Mouse (Mus musculus): ENCODE data around the gene 1700020N01Rik. TPM values are rescaled to one million over a fixed set of nuclear protein-coding genes. Genes with fewer than 3 reads are reported as not detected.

1700020N01Rik gene
- polyA plus RNA-seq, 1 experiment = 0.09 TPM

DNA sequence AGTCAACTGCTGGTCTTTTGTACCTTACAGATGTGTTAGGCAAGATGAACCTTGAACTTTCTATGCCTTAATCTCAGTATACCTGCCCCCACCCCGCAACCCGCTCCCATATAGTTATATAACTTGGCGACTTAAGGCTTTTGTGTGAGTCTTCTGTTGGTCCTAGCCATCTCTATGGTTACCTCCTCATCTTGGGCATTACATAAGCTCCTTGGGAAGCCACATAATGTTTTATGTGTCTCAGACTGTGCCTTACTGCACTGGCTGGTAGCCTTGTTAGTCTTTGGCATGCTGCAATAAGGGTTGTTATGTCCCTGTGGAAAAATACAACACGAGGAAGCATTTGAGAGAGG lies 39.3 kb upstream of the 1700020N01Rik start:
- Histone ChIP-seq H3K36me3 (ENCODE audit: control insufficient read depth, insufficient read depth, low read length) (no peaks in the 10 kb centered on the region), H3K4me3 (ENCODE audit: insufficient read depth, low read depth, low read length) (no peak overlapping the region), H3K27me3 (replicated peaks; ENCODE audit: control insufficient read depth, insufficient read depth, low read length) (no peaks in the 10 kb centered on the region), H3K27ac (ENCODE audit: insufficient read depth, low read depth, low read length) (peak overlapping the region; percentile 91), H3K4me1 (ENCODE audit: control insufficient read depth, insufficient read depth, low read length) (peaks cover 23% of the 10 kb centered on the region)
- 67% methylated on average over 4 of the region's 4 CpGs for WGBS
- TF ChIP-seq CTCF (conservative IDR thresholded peaks at IDR 0.05; ENCODE audit: insufficient read depth, insufficient read length, low read depth, low read length) = no peak
- TF ChIP-seq POLR2A (IDR thresholded peaks at IDR 0.05; ENCODE audit: low read depth, low read length) = no peak
- no peak for DNase-seq

DNA sequence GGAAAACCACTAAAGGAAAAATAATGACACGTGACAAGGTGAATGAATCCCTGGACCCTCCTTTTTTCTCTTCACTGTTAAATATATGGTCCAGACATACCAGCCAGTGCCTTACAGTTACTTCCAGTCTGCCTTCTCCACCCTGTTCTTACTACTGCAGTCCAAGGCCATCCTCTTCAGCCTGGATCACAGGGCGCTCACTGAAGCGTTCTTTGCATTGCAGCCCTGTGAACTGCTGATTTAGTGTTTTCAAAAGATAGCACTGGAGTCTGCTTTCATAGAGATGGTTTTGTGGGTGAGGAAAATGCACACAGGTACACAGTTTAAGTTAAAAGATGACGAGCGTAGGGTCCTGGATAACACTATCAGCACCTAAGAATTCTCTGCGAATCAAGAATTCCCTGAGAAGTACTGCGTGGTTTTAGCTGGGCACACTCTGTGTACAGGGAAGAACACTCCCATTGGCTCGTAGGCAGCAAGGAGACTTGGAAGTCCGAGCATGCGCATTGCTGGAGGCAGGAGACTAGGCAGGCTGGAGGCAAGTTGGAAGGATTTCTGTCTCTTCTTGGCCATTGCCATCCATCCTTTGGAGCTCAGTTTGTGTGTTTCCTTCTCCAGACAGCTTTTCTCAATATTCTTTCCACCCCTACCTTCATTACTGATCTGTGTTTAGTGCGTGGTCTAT lies 37.9 kb upstream of the 1700020N01Rik start:
- H3K4me3 ChIP-seq (ENCODE audit: insufficient read depth, low read depth, low read length) = no peak overlapping the region
- peaks cover 20% of the 10 kb centered on the region for H3K4me1 ChIP-seq (ENCODE audit: control insufficient read depth, insufficient read depth, low read length)
- H3K36me3 ChIP-seq (ENCODE audit: control insufficient read depth, insufficient read depth, low read length) = no peaks in the 10 kb centered on the region
- no peaks in the 10 kb centered on the region for H3K27me3 ChIP-seq (replicated peaks; ENCODE audit: control insufficient read depth, insufficient read depth, low read length)
- H3K27ac ChIP-seq (ENCODE audit: insufficient read depth, low read depth, low read length) = peak overlapping the region; percentile 9; the same call in 1 of the 2 replicates
- DNase-seq = peak; percentile 64
- 60% methylated on average over 11 of the region's 11 CpGs for WGBS
- no peak for TF ChIP-seq POLR2A (IDR thresholded peaks at IDR 0.05; ENCODE audit: low read depth, low read length)
- TF ChIP-seq CTCF (conservative IDR thresholded peaks at IDR 0.05; ENCODE audit: insufficient read depth, insufficient read length, low read depth, low read length) = no peak

DNA sequence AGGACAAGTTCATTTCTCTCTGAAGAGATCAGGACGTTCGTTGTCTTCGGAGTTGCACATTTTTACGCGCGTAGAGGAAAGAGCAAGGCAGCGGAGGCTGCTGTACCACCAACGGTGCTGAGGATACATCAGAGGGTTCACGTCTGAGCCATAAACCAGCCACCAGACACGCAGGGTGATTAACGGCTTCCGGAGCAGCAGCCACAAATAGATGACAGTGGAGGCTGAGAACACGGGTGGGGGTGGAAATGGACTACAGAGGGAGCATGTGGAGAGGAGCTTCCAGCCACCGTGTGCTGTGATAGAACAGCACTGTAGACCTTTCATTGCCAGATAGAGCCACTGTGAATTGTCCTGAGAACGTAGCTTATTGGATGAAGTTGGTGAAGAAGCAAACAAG lies 33.2 kb upstream of the 1700020N01Rik start:
- H3K36me3 ChIP-seq (ENCODE audit: control insufficient read depth, insufficient read depth, low read length) = no peaks in the 10 kb centered on the region
- WGBS = 52% methylated on average over 15 of the region's 15 CpGs
- H3K27ac ChIP-seq (ENCODE audit: insufficient read depth, low read depth, low read length) = peak overlapping the region; percentile 71
- no peaks in the 10 kb centered on the region for H3K27me3 ChIP-seq (replicated peaks; ENCODE audit: control insufficient read depth, insufficient read depth, low read length)
- peaks cover 2% of the 10 kb centered on the region; the same call in 1 of the 2 replicates for H3K4me1 ChIP-seq (ENCODE audit: control insufficient read depth, insufficient read depth, low read length)
- H3K4me3 ChIP-seq (ENCODE audit: insufficient read depth, low read depth, low read length) = no peak overlapping the region
- TF ChIP-seq POLR2A (IDR thresholded peaks at IDR 0.05; ENCODE audit: low read depth, low read length) (no peak), CTCF (conservative IDR thresholded peaks at IDR 0.05; ENCODE audit: insufficient read depth, insufficient read length, low read depth, low read length) (no peak)
- peak; percentile 82 for DNase-seq

- no peak for DNase-seq
These were observed 31.8 kb upstream of the 1700020N01Rik start for GRCm38 (mm10) chr10:21561181-21561580.

GRCm38 (mm10) chr10:21563446-21563845 lies 29.5 kb upstream of the 1700020N01Rik start:
- no peaks in the 10 kb centered on the region for H3K27me3 ChIP-seq (replicated peaks; ENCODE audit: control insufficient read depth, insufficient read depth, low read length)
- WGBS = 94% methylated on average over 2 of the region's 2 CpGs

More at GRCm38 (mm10) chr10:21561181-21561580, 31.8 kb upstream of the 1700020N01Rik start:
- Histone ChIP-seq H3K36me3 (ENCODE audit: control insufficient read depth, insufficient read depth, low read length) (no peaks in the 10 kb centered on the region), H3K4me1 (ENCODE audit: control insufficient read depth, insufficient read depth, low read length) (no peaks in the 10 kb centered on the region), H3K27ac (ENCODE audit: insufficient read depth, low read depth, low read length) (no peak overlapping the region), H3K4me3 (ENCODE audit: insufficient read depth, low read depth, low read length) (no peak overlapping the region), H3K27me3 (replicated peaks; ENCODE audit: control insufficient read depth, insufficient read depth, low read length) (no peaks in the 10 kb centered on the region)
- WGBS = 55% methylated on average over 1 of the region's 1 CpGs
- TF ChIP-seq POLR2A (IDR thresholded peaks at IDR 0.05; ENCODE audit: low read depth, low read length) (no peak), CTCF (conservative IDR thresholded peaks at IDR 0.05; ENCODE audit: insufficient read depth, insufficient read length, low read depth, low read length) (no peak)

GRCm38 (mm10) chr10:21564189-21564588 lies 28.8 kb upstream of the 1700020N01Rik start:
- H3K4me1 ChIP-seq (ENCODE audit: control insufficient read depth, insufficient read depth, low read length) = no peaks in the 10 kb centered on the region
- 94% methylated on average over 5 of the region's 5 CpGs for WGBS
- no peak for DNase-seq
- no peak overlapping the region for H3K4me3 ChIP-seq (ENCODE audit: insufficient read depth, low read depth, low read length)
- no peaks in the 10 kb centered on the region for H3K27me3 ChIP-seq (replicated peaks; ENCODE audit: control insufficient read depth, insufficient read depth, low read length)
- no peak for TF ChIP-seq CTCF (conservative IDR thresholded peaks at IDR 0.05; ENCODE audit: insufficient read depth, insufficient read length, low read depth, low read length)
- TF ChIP-seq POLR2A (IDR thresholded peaks at IDR 0.05; ENCODE audit: low read depth, low read length) = no peak
- no peaks in the 10 kb centered on the region for H3K36me3 ChIP-seq (ENCODE audit: control insufficient read depth, insufficient read depth, low read length)
- H3K27ac ChIP-seq (ENCODE audit: insufficient read depth, low read depth, low read length) = no peak overlapping the region

More at GRCm38 (mm10) chr10:21563446-21563845, 29.5 kb upstream of the 1700020N01Rik start:
- Histone ChIP-seq H3K36me3 (ENCODE audit: control insufficient read depth, insufficient read depth, low read length) (no peaks in the 10 kb centered on the region), H3K4me1 (ENCODE audit: control insufficient read depth, insufficient read depth, low read length) (no peaks in the 10 kb centered on the region), H3K4me3 (ENCODE audit: insufficient read depth, low read depth, low read length) (no peak overlapping the region), H3K27ac (ENCODE audit: insufficient read depth, low read depth, low read length) (no peak overlapping the region)
- DNase-seq = no peak
- no peak for TF ChIP-seq CTCF (conservative IDR thresholded peaks at IDR 0.05; ENCODE audit: insufficient read depth, insufficient read length, low read depth, low read length)

- Histone ChIP-seq H3K27ac (ENCODE audit: insufficient read depth, low read depth, low read length) (no peak overlapping the region), H3K4me1 (ENCODE audit: control insufficient read depth, insufficient read depth, low read length) (peaks cover 5% of the 10 kb centered on the region), H3K36me3 (ENCODE audit: control insufficient read depth, insufficient read depth, low read length) (no peaks in the 10 kb centered on the region), H3K4me3 (ENCODE audit: insufficient read depth, low read depth, low read length) (no peak overlapping the region), H3K27me3 (replicated peaks; ENCODE audit: control insufficient read depth, insufficient read depth, low read length) (no peaks in the 10 kb centered on the region)
- DNase-seq = no peak
- TF ChIP-seq POLR2A (IDR thresholded peaks at IDR 0.05; ENCODE audit: low read depth, low read length) = no peak
- no peak for TF ChIP-seq CTCF (conservative IDR thresholded peaks at IDR 0.05; ENCODE audit: insufficient read depth, insufficient read length, low read depth, low read length)
- 89% methylated on average over 1 of the region's 1 CpGs for WGBS
These were observed 26.9 kb upstream of the 1700020N01Rik start for GRCm38 (mm10) chr10:21566074-21566473.

All from kidney, adult 2 months (tissue).